Mouse (Mus musculus): ENCODE results near the gene Gys1. TPM values are rescaled to one million over a fixed set of nuclear protein-coding genes. Genes with fewer than 3 reads are reported as not detected.
A peak's percentile ranks its signal among the peaks of the same experiment; 100 is the strongest.
"Not testable (repeated sequence)": the region's sequence is repeated elsewhere in the genome, so short reads cannot be mapped to it uniquely, and the experiment has no call there.

The Gys1 gene
- polyA plus RNA-seq, 2 experiments = 2.8 to 3.2 TPM

GRCm38 (mm10) chr7:45460860-45461314 is 26.2 kb downstream of the Gys1 start:
- peak; percentile 71 for ATAC-seq (ENCODE audit: insufficient read depth)

GRCm38 (mm10) chr7:45461326-45461725 is 26.7 kb downstream of the Gys1 start:
- Histone ChIP-seq H3K4me3 (ENCODE audit: insufficient read depth in 1 of 2, low read depth in 2 of 2, low read length in 2 of 2) (peak overlapping the region; percentile 64 to 96), H3K27me3 (ENCODE audit: control insufficient read depth, insufficient read depth, low read length) (no peaks in the 10 kb centered on the region), H3K9me3 (ENCODE audit: control insufficient read depth, low read length) (no peaks in the 10 kb centered on the region), H3K9ac (replicated peaks) (peak overlapping the region; percentile 83), H3K27ac (peak overlapping the region; percentile 98), H3K36me3 (replicated peaks; ENCODE audit: control insufficient read depth, insufficient read depth, low read depth) (peaks cover 39% of the 10 kb centered on the region), H3K4me2 (ENCODE audit: low read depth) (peak overlapping the region; percentile 97), H3K4me1 (replicated peaks; ENCODE audit: control insufficient read depth in 2 of 2, insufficient read depth in 2 of 2, low read length in 1 of 2) (peaks cover 36 to 46% of the 10 kb centered on the region in 2 experiments)
- ATAC-seq (ENCODE audit: insufficient read depth) (peak; percentile 24), DNase-seq (ENCODE audit: low read depth in 3 of 3, low spot score in 3 of 3) (no peak)
- 58% methylated on average over 5 of the region's 5 CpGs for WGBS (ENCODE audit: insufficient replicate concordance)
- TF ChIP-seq CTCF (IDR thresholded peaks at IDR 0.05; ENCODE audit: low read depth) = no peak
- TF ChIP-seq EP300 (IDR thresholded peaks at IDR 0.05; ENCODE audit: low read depth) = no peak

More at GRCm38 (mm10) chr7:45460860-45461314, 26.2 kb downstream of the Gys1 start:
- H3K9me3 ChIP-seq (ENCODE audit: control insufficient read depth, low read length) = no peaks in the 10 kb centered on the region
- peaks cover 36 to 44% of the 10 kb centered on the region in 2 experiments for H3K4me1 ChIP-seq (replicated peaks; ENCODE audit: control insufficient read depth in 2 of 2, insufficient read depth in 2 of 2, low read length in 1 of 2)
- H3K36me3 ChIP-seq (replicated peaks; ENCODE audit: control insufficient read depth, insufficient read depth, low read depth) = peaks cover 39% of the 10 kb centered on the region
- peak overlapping the region; percentile 98 for H3K27ac ChIP-seq
- WGBS (ENCODE audit: insufficient replicate concordance) = under 1% methylated on average over 13 of the region's 13 CpGs
- peak overlapping the region; percentile 83 for H3K9ac ChIP-seq (replicated peaks)
- peak overlapping the region; percentile 97 for H3K4me2 ChIP-seq (ENCODE audit: low read depth)
- peak overlapping the region; percentile 64 to 96 for H3K4me3 ChIP-seq (ENCODE audit: insufficient read depth in 1 of 2, low read depth in 2 of 2, low read length in 2 of 2)
- TF ChIP-seq CTCF (IDR thresholded peaks at IDR 0.05; ENCODE audit: low read depth) (no peak), EP300 (IDR thresholded peaks at IDR 0.05; ENCODE audit: low read depth) (peak; percentile 52)
- no peaks in the 10 kb centered on the region for H3K27me3 ChIP-seq (ENCODE audit: control insufficient read depth, insufficient read depth, low read length)
- peak; percentile 80 to 87 (median 85) for DNase-seq (ENCODE audit: low read depth in 3 of 3, low spot score in 3 of 3)

- peak overlapping the region; percentile 50 for H3K9ac ChIP-seq (replicated peaks)
- H3K4me3 ChIP-seq (ENCODE audit: insufficient read depth in 1 of 2, low read depth in 2 of 2, low read length in 2 of 2) = peak overlapping the region in 1 of 2 experiments; percentile 39; a peak in 2 of 4 replicates
- DNase-seq (ENCODE audit: low read depth in 3 of 3, low spot score in 3 of 3) (no peak), ATAC-seq (ENCODE audit: insufficient read depth) (no peak)
- no peaks in the 10 kb centered on the region for H3K27me3 ChIP-seq (ENCODE audit: control insufficient read depth, insufficient read depth, low read length)
- H3K36me3 ChIP-seq (replicated peaks; ENCODE audit: control insufficient read depth, insufficient read depth, low read depth) = peaks cover 39% of the 10 kb centered on the region
- no peaks in the 10 kb centered on the region for H3K9me3 ChIP-seq (ENCODE audit: control insufficient read depth, low read length)
- peak overlapping the region; percentile 97 for H3K4me2 ChIP-seq (ENCODE audit: low read depth)
- peak overlapping the region; percentile 98 for H3K27ac ChIP-seq
- WGBS (ENCODE audit: insufficient replicate concordance) = 90% methylated on average over 4 of the region's 4 CpGs
- H3K4me1 ChIP-seq (replicated peaks; ENCODE audit: control insufficient read depth in 2 of 2, insufficient read depth in 2 of 2, low read length in 1 of 2) = peaks cover 35 to 43% of the 10 kb centered on the region in 2 experiments
- TF ChIP-seq EP300 (IDR thresholded peaks at IDR 0.05; ENCODE audit: low read depth) (no peak), CTCF (IDR thresholded peaks at IDR 0.05; ENCODE audit: low read depth) (no peak)
Observed at GRCm38 (mm10) chr7:45461781-45462180, 27.1 kb downstream of the Gys1 start.

GRCm38 (mm10) chr7:45462325-45462724 is 27.7 kb downstream of the Gys1 start:
- H3K27me3 ChIP-seq (ENCODE audit: control insufficient read depth, insufficient read depth, low read length) = no peaks in the 10 kb centered on the region
- H3K4me3 ChIP-seq (ENCODE audit: insufficient read depth in 1 of 2, low read depth in 2 of 2, low read length in 2 of 2) = no peak overlapping the region
- TF ChIP-seq EP300 (IDR thresholded peaks at IDR 0.05; ENCODE audit: low read depth) (no peak), CTCF (IDR thresholded peaks at IDR 0.05; ENCODE audit: low read depth) (no peak)
- peaks cover 34 to 44% of the 10 kb centered on the region in 2 experiments for H3K4me1 ChIP-seq (replicated peaks; ENCODE audit: control insufficient read depth in 2 of 2, insufficient read depth in 2 of 2, low read length in 1 of 2)
- H3K4me2 ChIP-seq (ENCODE audit: low read depth) = no peak overlapping the region
- 87% methylated on average over 4 of the region's 4 CpGs for WGBS (ENCODE audit: insufficient replicate concordance)
- peaks cover 38% of the 10 kb centered on the region for H3K36me3 ChIP-seq (replicated peaks; ENCODE audit: control insufficient read depth, insufficient read depth, low read depth)
- no peaks in the 10 kb centered on the region for H3K9me3 ChIP-seq (ENCODE audit: control insufficient read depth, low read length)
- peak overlapping the region; percentile 98 for H3K27ac ChIP-seq
- DNase-seq (ENCODE audit: low read depth in 3 of 3, low spot score in 3 of 3) = no peak
- ATAC-seq (ENCODE audit: insufficient read depth) = no peak
- H3K9ac ChIP-seq (replicated peaks) = no peak overlapping the region

GRCm38 (mm10) chr7:45462868-45463267 is 28.2 kb downstream of the Gys1 start:
- not testable (repeated sequence) for DNase-seq (ENCODE audit: low read depth in 3 of 3, low spot score in 3 of 3); H3K4me3 ChIP-seq (ENCODE audit: insufficient read depth in 1 of 2, low read depth in 2 of 2, low read length in 2 of 2); H3K27me3 ChIP-seq (ENCODE audit: control insufficient read depth, insufficient read depth, low read length); H3K4me2 ChIP-seq (ENCODE audit: low read depth); H3K9ac ChIP-seq (replicated peaks); H3K27ac ChIP-seq; H3K9me3 ChIP-seq (ENCODE audit: control insufficient read depth, low read length); ATAC-seq (ENCODE audit: insufficient read depth)
- Histone ChIP-seq H3K36me3 (replicated peaks; ENCODE audit: control insufficient read depth, insufficient read depth, low read depth) (peaks cover 33% of the 10 kb centered on the region), H3K4me1 (replicated peaks; ENCODE audit: control insufficient read depth in 2 of 2, insufficient read depth in 2 of 2, low read length in 1 of 2) (peaks cover 29 to 41% of the 10 kb centered on the region in 2 experiments)
- peak; percentile 45 for TF ChIP-seq CTCF (IDR thresholded peaks at IDR 0.05; ENCODE audit: low read depth)
- WGBS (ENCODE audit: insufficient replicate concordance) = 69% methylated on average over 4 of the region's 4 CpGs
